Mouse (Mus musculus): Measurements from ENCODE around the gene Trim34a. TPM values are rescaled to one million over a fixed set of nuclear protein-coding genes. Genes with fewer than 3 reads are reported as not detected.

Trim34a gene
- polyA plus RNA-seq, 1 experiment from 2014 or later = 0.74 TPM

Other genes with a start within 250 kb of the Trim34a start
- gene Olfr638, start 245.7 kb upstream of the Trim34a start, polyA plus RNA-seq (2014; fragmentation: Nextera tagmentation; extraction: Ambion mirVana) = not detected in 2 replicates
- 0.05 TPM in 1 of 2 replicates, not detected in the other for gene Olfr639, start 227.2 kb upstream of the Trim34a start, polyA plus RNA-seq (2014; fragmentation: Nextera tagmentation; extraction: Ambion mirVana)
- not detected in 2 replicates for gene Olfr640, start 218.9 kb upstream of the Trim34a start, polyA plus RNA-seq (2014; fragmentation: Nextera tagmentation; extraction: Ambion mirVana)
- not detected in 2 replicates for gene Olfr641, start 209.0 kb upstream of the Trim34a start, polyA plus RNA-seq (2014; fragmentation: Nextera tagmentation; extraction: Ambion mirVana)
- not detected in 2 replicates for gene Olfr642, start 191.8 kb upstream of the Trim34a start, polyA plus RNA-seq (2014; fragmentation: Nextera tagmentation; extraction: Ambion mirVana)
- not detected in 2 replicates for gene 4930516K23Rik, start 183.0 kb upstream of the Trim34a start, polyA plus RNA-seq (2014; fragmentation: Nextera tagmentation; extraction: Ambion mirVana)
- not detected in 2 replicates for gene Olfr644, start 172.6 kb upstream of the Trim34a start, polyA plus RNA-seq (2014; fragmentation: Nextera tagmentation; extraction: Ambion mirVana)
- not detected in 2 replicates for gene Olfr645, start 159.0 kb upstream of the Trim34a start, polyA plus RNA-seq (2014; fragmentation: Nextera tagmentation; extraction: Ambion mirVana)
- not detected in 2 replicates for gene Olfr646, start 139.6 kb upstream of the Trim34a start, polyA plus RNA-seq (2014; fragmentation: Nextera tagmentation; extraction: Ambion mirVana)
- not detected in 2 replicates for gene Ubqln5, start 114.6 kb upstream of the Trim34a start, polyA plus RNA-seq (2014; fragmentation: Nextera tagmentation; extraction: Ambion mirVana)
- not detected in 2 replicates for gene Olfr643, start 107.1 kb upstream of the Trim34a start, polyA plus RNA-seq (2014; fragmentation: Nextera tagmentation; extraction: Ambion mirVana)
- not detected in 2 replicates for gene Ubqln3, start 101.2 kb upstream of the Trim34a start, polyA plus RNA-seq (2014; fragmentation: Nextera tagmentation; extraction: Ambion mirVana)
- gene Ubqlnl, start 93.9 kb upstream of the Trim34a start, polyA plus RNA-seq (2014; fragmentation: Nextera tagmentation; extraction: Ambion mirVana) = not detected in 2 replicates
- gene Olfm5, start 79.6 kb upstream of the Trim34a start, polyA plus RNA-seq (2014; fragmentation: Nextera tagmentation; extraction: Ambion mirVana) = not detected in 2 replicates
- 0.35 and 0.49 TPM in 2 replicates for gene Olfr648, start 61.1 kb upstream of the Trim34a start, polyA plus RNA-seq (2014; fragmentation: Nextera tagmentation; extraction: Ambion mirVana)
- gene Olfr649, start 48.5 kb upstream of the Trim34a start, polyA plus RNA-seq (2014; fragmentation: Nextera tagmentation; extraction: Ambion mirVana) = not detected in 2 replicates
- 2.5 and 3.4 TPM in 2 replicates for gene Trim6, start 25.7 kb upstream of the Trim34a start, polyA plus RNA-seq (2014; fragmentation: Nextera tagmentation; extraction: Ambion mirVana)
- gene Trim5, start 43.6 kb downstream of the Trim34a start, polyA plus RNA-seq (2014; fragmentation: Nextera tagmentation; extraction: Ambion mirVana) = 0.09 and 0.14 TPM in 2 replicates
- 2.1 and 3.2 TPM in 2 replicates for gene Trim12a, start 71.0 kb downstream of the Trim34a start, polyA plus RNA-seq (2014; fragmentation: Nextera tagmentation; extraction: Ambion mirVana)
- gene Trim34b, start 85.0 kb downstream of the Trim34a start, polyA plus RNA-seq (2014; fragmentation: Nextera tagmentation; extraction: Ambion mirVana) = not detected in 2 replicates
- gene Trim12c, start 108.9 kb downstream of the Trim34a start, polyA plus RNA-seq (2014; fragmentation: Nextera tagmentation; extraction: Ambion mirVana) = 0.45 and 1.0 TPM in 2 replicates
- 0.07 and 0.11 TPM in 2 replicates for gene Trim30b, start 125.4 kb downstream of the Trim34a start, polyA plus RNA-seq (2014; fragmentation: Nextera tagmentation; extraction: Ambion mirVana)
- gene Trim30c, start 156.4 kb downstream of the Trim34a start, polyA plus RNA-seq (2014; fragmentation: Nextera tagmentation; extraction: Ambion mirVana) = 0.11 and 0.32 TPM in 2 replicates
- 0.74 and 0.81 TPM in 2 replicates for gene Trim30a, start 220.7 kb downstream of the Trim34a start, polyA plus RNA-seq (2014; fragmentation: Nextera tagmentation; extraction: Ambion mirVana)

All from hindbrain, embryonic 11.5 days (tissue).